Mouse (Mus musculus): ENCODE measurements around the gene Fahd2a.

Fahd2a gene

DNA sequence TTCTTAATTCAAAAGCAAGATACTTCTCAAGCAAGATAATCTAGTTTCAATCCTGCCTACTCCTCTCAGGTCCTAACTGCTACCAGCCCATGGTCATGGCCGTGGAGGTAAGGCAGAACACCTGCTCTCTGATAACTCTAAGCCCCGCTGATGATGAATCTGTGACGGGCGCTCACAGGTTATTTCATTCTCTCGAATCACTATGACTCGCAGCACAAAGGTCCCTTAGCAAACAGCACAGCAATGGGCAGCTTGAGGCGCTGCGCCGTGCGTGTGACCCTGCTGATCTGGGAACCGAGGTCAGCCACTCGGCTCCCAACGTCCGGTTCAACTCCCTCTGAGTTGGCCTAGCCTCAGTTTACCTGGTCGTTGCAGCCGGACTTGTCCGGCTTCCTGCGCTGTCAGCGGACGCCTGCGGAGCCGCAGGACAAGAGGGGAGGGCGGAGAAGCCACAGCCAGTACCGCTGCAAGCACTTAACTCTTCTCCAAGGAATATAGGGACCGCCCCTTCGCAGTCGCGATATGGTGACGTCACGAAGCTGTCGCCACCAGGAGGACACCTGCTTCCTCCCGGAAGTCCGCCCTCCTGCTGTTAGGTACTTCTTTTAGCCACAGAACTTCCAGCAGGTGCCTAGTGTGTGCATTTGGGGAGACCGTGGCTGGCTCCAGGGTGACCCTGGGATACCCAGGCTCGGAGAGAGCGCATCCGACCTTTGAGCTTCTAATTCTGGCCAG is at the start of gene Fahd2a:
TSS of gene Fahd2a (minus strand) at position 511 of the 735 bp plus-strand sequence.
- DNase-seq (ENCODE audit: low read depth) = peak; percentile 83

DNA sequence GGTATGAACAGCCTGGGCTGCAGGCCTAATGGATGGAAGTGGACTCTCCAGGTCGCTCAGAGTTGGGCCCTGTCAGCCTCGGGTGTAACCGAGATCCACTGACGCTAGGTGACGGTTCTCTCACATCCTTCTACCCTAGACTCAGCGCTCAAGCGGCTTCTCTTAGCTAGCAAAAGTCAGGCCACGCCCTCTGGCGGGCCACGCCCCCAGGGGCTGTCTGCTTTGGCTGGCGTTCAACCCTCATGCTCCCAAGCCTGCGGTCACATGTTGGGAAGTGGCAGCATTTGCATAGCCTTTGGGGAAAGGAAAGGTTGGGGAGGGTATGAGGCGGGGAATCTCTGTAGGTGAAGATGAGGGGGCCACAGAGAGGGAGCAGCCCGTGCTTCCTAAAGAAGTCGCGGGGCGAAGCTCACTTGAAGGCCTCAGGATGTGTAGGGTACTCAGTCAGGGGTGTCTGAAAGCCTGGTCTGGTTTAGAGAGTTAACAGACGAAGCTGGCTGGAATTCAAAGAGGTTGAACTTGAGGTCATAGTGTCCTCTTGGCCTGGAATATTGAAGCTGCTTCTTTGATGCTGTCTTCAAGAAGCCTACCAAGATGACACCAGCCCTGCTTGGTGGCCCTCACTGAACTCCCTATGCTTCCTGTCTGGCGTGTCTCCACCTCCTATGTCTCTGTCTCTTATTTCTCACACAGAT is 40.3 kb upstream of the Fahd2a start:
- peak; percentile 40 for DNase-seq (ENCODE audit: low read depth)

DNA sequence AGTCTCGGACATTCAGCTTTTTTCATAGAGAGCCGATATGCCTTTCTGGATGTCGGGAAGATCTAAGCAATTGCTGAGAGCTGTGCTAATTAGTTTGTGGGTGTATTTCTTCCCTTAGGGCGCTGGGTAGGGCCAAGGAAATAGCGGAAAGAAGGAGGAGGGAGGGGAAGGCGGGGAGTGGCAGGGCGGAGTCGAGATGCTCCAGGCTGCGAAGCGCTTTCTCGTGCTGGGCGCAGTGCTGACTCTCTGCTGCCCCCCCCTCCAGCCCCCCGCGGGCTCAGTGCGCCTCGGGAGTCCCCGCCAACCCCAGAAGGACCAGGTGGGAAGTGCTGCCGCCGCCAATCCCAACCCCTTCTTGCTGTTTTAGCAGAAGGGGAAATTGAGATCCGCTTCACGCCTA is 38.6 kb upstream of the Fahd2a start:
- DNase-seq (ENCODE audit: low read depth) = no peak

DNA sequence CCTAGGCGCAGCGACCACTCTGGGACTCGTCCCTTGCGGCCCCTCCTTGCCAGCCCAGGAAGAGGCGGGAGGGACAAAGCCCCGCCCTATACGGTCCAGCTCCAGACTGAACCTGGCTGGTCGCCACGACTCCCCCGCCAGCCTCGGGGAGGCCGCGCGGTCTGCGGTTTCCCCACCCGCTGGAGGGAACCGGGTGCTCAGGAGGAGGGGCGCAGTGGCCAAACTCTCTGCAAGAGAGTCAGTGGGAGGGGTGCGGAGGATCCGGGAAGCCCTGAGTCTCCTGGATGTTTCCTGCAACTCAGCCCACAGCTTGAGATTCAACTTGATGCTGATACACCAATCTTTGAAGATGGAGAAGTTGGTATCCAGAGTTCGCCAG is 38.2 kb upstream of the Fahd2a start:
- peak; percentile 44 for DNase-seq (ENCODE audit: low read depth)

DNA sequence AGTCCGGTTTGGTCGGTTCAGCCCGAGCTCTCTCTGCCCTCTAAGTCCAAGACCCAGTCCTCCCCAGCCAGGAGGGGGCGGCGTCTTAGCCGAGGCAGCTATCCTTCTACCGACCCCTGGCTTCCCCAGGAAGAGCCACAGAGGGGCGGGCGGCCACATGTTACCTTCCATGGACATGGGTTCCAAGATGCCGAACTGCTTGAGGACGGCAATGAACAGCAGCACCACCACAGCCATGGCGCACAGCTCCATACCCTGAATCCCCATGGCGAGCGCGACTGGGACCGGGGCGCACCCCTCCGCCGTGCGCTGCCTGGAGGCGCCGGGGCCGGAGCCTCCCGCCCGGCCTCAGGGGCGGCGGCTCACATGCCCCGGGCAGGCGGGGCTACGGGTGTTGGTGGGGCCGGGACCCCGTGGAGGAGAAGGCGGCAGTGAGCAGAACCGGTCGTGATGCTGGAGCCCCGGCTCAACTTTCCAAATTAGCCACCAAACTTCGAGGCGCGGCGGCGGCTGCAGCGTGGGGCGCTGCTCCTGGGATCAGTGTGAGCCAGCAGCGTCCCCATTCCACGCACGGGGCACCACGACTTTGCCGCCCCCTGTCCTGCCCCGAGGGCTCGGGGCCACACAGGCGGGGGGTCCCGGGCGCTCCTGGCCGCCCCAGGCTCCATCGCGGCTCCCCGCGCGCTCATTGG is 37.6 kb upstream of the Fahd2a start:
- DNase-seq (ENCODE audit: low read depth) = no peak

DNA sequence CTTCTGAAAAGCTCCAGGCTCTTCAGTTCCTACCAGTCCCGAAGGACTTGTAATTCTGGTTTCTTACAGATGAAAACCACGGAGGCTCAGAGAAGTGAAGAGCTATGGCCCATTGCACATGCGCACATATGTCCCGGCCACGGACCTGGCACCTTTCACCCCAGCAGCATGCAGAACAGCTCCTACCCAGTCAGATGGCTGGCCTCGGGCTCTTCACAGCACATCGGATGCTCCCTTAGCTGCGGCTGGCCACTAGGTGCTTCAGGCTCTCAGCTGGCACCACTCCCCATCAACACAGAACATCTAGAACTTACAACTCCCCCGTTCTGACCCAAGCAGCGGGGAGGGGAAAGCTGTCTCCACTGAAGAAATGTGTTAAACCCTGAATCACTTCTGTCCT is 35.4 kb upstream of the Fahd2a start:
- no peak for DNase-seq (ENCODE audit: low read depth)

DNA sequence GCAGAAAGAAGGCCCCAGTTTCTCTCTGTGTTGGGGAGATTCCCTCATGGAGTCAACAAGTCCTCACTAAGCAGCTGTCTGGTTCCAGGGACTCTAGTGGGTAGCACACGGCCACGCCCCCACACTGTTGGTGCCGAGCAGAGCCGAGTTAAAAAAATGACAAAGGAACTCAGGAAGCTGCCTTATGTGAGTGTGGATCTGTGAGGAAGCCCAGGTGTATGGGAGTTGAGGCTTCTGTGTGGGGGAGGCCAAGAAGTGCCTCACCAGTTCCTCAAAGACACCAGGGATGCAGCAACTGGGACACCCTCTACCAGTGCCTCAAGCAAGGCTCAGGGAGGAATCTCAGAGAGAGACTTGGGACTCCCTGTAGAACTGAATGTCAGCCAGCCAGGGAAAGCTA is 34.8 kb upstream of the Fahd2a start:
- no peak for DNase-seq (ENCODE audit: low read depth)

DNA sequence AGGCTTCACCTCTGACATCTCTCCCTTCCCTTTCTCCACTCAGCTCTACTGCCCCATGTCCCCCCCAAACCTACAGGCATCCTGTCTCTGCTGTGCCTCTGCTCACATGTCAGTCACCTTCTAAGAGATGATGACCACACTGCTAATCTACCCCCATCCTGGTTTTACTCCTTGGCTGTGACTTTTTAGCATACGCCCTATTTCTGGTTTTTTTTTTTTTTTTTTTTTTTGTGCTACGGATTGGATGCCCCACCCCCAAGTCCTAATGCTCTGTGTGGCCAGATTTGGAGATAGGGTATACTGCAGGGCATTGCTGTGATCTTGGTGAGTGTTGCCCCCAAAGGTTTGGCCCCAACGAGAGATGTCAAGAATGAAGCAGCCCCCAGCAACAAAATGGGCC is 27.9 kb upstream of the Fahd2a start:
- no peak for DNase-seq (ENCODE audit: low read depth)

DNA sequence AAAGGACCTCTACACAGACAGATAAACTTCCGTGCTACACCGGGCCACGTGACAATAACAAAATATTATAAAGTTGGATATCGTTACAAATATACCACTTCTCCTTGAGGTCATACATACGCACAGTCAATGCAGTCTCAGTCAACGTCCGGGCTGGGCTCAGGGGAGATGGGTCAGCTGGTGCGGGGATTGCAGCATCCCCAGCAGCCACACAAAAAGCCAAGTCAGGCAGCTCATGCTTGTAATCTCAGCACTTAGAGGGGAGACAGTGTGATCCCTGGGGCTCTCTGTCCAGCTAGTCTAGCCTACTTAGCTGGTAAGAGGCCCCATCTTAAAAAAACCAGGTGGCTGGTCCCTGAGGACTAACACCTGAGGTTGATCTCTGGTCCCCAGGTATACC is 26.9 kb upstream of the Fahd2a start:
- DNase-seq (ENCODE audit: low read depth) = no peak

DNA sequence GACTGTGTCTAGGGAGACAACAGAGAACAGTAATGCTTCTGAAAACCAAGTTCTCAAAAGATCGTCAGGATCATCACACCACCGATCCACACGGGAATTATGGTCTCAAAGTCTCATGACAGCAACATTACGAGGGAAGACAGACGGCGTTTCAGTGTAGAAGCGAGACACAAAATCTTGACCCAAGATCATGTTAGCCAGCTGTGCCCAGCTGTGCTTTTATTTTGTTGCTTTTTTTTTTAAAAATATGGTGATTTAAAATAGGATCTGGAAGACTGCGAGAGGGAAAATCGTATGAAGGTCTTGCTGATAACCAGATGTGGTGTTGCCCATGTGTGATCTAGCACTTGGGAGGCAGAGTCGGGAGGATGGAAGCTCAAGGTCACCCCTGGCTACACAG is 26.3 kb upstream of the Fahd2a start:
- DNase-seq (ENCODE audit: low read depth) = no peak

DNA sequence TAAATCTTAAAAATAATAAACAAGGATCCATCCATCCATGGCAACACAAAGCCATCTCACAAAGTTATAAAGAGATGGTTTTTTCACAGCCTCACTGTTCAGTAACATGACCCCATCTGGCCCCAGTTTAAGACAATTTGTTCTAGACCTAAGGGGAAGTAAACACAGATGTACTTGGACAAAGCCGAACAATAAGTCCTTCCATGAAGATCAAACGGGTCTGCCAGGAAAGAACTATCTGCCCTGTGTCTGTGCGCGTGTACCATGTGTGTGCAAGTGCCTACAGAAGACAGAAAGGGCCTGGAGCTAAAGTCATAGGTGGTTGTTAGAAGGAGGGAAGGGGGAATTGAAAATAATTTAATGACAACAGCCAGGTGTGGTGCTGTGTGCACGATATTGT is 25.8 kb upstream of the Fahd2a start:
- DNase-seq (ENCODE audit: low read depth) = no peak

DNA sequence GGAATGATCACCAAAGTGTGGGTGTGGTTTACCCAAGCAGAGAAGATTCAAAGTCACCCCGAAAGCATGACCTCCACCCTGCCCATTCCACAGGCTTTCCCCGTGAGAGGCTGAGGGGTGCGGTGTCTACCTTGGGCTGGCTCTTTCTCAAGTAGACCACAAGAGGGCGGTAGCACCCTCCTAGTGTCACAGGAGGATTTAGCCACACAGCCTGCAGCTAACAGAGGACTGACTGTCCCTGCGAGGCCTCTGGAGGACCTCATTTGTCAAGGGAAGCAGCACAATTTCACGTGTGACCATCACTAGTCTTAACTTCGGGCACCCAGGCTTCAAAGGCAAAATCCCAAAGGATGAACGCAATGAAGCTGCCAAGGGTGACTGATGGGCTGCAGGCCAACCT is 17.9 kb upstream of the Fahd2a start:
- peak; percentile 58 for DNase-seq (ENCODE audit: low read depth)

DNA sequence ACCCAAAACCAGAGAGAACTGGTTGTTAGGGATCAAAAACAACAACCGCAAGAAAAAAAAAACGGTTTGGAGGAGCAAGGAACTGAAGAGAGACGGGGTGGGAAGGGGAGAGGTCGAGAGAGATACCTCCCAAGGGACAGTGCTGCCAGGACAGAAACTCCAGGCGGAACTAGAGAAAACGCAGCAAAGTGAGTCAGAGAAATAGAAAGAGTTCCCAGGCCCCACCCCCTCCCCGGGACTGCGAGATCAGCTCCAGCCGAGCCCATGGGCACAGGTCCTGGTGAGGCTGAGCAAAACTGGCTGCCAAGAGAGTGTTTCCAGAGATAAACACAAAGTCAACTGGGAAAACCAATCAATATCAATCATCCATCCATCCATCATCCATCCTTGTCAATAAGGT is 17.0 kb upstream of the Fahd2a start:
- DNase-seq (ENCODE audit: low read depth) = no peak

DNA sequence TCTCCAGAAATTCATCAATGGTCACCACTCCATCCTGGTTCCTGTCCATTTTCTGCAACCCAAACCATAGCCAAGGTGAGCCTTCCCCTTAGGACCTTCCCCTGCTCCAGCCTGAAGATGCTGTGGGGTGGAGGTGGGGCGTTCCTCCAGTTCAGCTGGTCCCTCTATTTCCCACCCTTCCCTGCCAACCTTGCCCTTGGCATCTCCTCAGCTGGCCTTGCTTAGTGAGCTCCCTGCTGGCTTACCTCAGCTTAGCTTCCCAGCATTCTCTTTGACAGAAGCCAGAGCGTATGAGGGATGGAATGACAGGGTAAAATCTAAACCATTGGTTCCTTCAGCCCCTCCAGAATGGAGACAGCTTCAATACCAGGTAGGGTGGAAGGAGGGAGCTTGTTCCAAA is 15.0 kb upstream of the Fahd2a start:
- DNase-seq (ENCODE audit: low read depth) = no peak

DNA sequence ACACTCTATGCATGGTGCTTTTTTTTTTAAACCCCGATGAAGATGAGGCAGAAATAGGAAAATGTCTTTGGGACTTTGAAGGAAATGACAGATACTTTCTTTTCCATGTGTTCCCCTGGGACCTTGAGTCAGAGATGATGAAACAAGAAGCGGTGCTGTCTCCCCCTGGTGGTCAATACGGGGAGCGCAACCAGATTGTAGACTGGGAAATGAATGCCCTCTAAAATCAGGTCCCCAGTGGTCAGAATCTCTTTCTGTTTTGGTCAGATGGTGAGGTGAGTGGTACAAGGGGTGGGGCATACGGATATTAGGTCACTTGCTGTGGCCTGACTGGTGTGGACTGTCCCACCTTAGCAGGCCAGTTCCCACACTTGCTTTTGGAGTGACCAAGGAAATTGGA is 9.4 kb upstream of the Fahd2a start:
- peak; percentile 61 for DNase-seq (ENCODE audit: low read depth)

DNA sequence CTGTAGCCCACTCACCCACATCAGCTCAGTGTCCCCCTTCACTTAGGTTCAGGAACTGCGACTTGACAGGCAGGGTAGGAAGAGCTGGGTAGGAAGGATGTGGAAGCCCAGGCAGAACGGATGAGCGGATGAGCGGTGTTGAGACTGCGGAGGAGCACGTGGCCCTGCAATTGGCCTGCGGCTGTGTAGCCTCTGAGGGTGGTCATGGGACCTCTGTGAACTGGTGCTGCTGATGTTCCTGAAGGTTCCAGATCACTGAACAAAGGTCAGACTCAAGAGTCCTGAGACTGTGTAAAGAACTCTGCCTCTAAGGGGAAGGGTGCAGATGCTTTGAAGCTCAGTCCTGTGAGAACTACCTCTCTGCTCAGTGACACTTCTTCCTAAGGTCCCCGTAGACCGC is 8.8 kb upstream of the Fahd2a start:
- DNase-seq (ENCODE audit: low read depth) = no peak

DNA sequence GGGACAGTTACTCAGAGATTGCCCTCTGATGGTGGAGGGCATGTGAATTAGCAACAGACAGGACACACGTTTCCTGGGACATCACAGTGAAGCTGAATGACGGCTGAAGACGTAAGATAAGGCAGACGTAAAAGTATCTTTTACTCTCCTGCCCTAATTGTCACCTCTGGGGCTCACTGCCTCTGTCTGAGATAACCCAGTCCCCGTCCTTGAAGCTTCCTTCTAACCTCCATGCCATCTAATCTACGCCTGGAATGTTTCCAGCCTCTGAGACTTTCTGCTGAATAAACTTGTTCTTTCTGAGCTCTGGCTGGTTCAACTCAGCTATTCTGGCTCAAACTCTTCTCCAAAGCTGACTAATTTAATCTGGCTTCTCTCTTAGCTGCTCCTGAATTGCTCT is 7.4 kb upstream of the Fahd2a start:
- DNase-seq (ENCODE audit: low read depth) = no peak

DNA sequence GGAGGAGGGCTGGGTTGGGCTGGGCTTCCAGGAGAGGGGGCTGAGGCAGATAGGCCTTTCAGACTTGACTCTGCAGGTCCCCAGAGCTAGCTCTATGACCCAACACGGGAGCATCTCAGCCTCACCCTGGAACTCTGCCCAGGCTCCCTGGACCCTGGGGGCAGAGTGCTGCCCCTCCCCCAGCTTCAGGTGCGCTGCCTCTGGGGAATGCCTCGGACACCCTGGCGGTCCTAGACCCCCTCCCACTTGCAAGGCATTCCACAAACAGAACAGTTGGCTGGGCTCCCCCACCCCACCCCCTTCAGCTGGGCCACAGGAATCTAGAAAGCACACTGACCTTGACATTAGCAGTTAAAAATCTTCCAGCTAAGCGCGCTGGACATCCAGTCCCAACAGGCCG is 5.3 kb upstream of the Fahd2a start:
- DNase-seq (ENCODE audit: low read depth) = no peak

DNA sequence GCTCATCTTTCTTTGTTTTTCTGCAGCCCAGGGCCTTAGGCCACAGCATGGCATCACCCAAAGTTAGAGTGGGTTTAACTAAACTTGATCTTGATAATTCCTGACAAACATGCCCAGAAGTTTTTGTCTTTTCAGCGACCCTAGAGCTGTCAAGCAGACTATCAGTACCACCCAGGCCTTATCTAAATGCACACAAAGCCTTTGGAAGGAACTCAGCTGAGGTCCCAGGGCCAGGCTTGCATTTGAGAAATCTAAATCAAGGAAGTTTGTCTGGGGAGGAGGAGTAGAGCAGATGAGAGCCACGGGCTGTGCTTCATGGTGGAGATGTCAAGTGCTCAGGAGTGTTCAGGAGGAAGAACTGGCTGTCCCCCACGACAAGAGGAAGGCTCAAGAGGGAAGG is 2.5 kb upstream of the Fahd2a start:
- no peak for DNase-seq (ENCODE audit: low read depth)

DNA sequence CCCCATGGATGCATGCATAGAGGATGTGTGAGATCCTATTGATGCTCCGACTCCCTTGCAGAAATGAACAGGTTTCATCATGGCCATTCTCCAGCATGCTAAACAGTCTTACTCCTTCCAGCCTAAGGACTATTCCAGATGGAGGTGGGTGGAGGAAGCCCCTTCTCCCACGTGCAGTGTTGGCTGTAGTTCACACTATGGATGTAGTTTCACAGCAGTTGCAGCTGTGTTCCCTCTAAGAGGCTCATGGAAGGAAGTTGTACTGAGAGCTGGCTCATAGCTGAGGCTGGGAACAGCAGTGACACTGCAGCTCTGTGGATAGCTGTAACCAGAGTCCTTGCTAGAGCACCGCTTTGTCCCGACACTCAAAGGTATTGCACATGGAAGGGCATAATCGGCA is 6.7 kb downstream of the Fahd2a start:
- DNase-seq (ENCODE audit: low read depth) = no peak

DNA sequence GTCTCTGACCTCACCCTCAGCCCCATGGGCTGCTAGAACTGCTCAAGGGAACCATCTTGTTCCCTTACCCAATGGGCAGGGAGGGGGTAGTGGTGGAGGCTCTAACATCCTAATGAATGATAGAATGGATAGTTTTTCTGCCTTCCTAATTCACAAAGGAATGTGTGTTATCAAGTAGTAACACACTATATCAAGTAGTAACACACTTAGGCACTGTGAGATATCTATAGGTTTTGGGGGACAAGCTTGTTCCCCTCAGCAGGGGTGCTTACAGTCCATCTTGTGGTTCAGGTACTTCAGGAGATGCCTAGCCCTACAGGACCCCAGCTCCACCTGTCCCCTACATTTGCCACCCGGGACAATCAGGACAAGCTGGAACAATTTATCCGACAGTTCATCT is 8.8 kb downstream of the Fahd2a start:
- no peak for DNase-seq (ENCODE audit: low read depth)

DNA sequence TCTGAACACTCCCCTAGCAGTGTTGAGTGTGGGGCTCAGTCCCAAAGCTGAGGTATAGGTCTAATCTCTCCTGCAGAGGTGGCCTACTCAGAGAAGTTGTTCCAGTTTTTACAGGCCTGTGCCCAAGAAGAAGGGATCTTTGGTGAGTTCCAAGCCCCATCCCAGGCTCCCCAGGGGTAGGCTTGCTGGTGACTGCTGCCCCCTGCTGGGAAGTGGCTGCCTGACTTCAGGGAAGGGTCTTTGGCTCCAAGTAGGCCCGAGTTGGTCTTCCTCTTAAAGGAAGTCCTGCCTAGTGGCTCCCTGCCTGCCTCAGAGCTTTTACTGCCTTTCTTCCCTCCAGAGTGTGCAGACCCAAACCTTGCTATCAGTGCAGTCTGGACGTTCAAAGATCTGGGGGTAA is 9.2 kb downstream of the Fahd2a start:
- no peak for DNase-seq (ENCODE audit: low read depth)

DNA sequence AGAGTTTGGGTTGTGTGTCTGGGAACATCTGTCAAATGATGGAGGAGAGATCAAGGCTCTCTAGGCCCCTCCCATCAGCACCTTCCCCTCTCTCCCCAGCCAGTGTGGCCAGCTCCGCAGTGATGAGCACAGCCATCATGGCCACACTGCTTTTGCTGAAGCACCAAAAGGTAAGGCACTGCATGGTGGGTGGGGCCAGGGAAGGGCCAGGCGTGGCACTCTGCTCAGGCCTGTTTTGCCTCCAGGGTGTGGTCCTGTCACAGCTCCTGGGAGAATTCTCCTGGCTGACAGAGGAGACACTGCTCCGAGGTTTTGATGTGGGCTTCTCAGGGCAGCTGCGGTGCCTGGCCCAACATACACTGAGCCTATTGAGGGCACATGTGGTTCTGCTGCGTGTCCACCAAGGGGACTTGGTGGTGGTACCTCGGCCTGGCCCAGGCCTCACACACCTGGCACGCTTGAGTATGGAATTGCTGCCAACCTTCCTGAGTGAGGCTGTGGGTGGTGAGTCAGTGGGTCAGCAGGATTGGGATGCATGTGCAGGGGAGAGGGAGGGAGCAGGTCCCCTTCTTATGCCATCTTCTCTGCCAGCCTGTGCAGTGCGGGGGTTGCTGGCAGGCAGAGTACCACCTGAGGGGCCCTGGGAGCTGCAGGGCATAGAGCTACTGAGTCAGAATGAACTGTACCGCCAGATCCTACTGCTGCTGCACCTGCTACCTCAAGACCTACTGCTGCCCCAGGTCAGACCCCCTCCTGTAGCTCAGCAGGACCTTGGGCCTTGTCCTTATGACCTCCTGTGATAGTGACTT is 10.7 kb downstream of the Fahd2a start:
- DNase-seq (ENCODE audit: low read depth) = no peak
